Mouse (Mus musculus): ENCODE measurements around the gene Itga5.

Itga5 gene

DNA sequence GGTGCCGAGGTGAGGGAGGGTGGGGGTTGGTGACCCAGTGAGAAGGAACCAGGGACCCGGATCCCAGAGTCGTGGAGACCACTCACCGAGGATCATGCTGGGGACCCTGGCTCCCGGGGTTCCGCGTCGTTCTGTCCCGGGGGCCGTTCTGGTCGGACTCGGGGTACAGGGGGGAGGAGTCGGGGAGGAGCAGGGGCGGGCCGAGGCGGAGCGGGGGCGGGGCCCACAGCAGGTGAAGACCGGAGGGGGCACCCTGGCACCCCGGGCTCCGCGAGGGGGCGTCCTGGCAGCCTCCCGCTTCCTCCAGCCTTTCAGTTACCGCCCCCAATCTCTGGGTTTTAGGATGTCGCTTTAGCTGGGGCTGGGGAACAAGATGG lies 26.6 kb downstream of the Itga5 start, which contains the start of gene Zfp385a:
Zfp385a (minus strand) TSS at position 133 of the 377 bp plus-strand sequence.
- DNase-seq (ENCODE audit: low spot score in 2 of 2), result peak; percentile 60 to 83

DNA sequence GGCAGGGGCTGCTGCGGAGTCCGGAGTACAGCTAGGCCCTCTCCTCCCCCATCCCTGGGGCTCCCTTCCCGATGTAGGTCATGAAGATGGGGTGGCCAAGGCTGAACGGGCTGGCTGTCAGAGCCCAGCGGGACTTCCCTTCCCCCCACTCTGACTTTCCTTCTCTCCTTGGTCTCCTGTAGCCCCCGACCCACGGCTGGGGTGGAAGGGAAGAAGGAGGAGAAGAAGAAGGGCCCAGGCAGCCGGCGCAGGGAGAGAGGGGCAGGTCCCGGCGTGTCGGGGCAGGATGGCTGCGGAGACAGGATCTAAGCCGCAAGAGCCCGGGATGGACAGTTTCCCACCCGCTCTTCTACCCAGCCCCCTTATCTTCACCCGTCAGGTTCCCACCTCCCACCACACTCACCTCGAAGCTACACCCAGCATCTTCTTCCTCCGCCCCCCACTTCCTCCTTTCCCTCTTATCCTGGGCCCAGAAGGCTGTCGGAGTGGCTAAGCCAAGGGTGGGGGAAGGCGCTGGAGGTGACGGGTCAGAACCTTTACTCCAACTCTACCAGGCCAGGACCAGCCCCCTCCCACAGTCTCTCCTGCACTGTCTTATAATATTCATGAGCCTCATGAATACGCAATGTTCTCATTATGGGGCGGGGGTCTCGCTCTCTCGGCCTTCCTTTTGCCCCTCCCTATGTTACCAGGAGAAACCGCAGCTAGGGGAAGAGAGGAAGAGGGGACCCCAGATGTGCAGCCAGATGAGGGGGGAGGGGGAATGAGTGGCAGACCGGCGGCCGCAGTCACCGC lies 27.2 kb downstream of the Itga5 start:
- no peak for DNase-seq (ENCODE audit: low spot score in 2 of 2)

DNA sequence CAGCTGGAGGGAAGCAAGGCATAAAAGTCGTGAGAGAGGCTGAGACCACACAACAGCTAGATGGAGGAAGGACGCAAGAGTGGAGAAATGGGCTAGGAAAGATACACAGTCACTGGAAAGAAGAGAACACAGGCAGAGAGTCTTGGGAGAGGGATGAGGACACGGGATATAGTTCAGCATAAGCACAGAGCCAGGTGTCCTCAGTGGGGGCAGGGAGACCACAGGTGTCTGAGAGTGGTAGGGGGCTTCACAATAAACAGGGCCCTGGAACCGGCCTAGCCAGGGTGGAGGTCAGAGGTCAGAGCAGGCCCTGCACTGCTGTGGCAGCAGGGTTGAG lies 27.8 kb downstream of the Itga5 start:
- DNase-seq (ENCODE audit: low spot score in 2 of 2), result no peak

DNA sequence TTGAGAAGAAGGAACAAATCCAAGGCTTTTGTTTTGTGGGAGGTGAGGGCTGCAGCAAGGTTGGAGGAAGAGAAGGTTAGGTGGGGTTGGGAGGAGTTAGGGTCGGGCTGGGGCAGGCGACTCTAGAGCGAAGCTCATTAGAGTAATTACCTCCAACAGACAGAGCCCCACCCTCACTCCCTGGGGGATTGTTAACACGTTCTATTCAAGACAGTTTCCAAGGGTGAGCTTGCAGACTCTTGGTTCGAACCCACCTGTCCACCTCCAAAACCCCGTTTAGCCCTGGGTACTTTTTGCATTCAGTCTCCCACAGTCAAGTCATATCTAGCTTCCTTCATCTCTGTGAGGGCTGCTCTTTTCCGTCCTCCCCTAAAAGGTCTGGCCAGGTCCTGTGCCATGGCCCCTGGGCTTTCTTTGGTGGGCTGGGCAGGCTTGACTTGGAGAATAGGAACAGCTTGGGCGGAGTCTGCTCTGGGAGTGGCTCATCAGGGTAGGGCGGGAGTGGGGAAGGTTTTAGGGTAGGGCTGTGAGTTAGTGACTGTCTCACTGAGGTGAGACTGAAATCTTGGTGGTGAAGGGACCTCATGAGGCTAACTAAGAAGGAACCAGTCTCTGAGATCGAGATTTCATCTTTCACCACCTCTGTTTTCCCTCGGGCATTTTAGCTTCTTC lies 29.4 kb downstream of the Itga5 start:
- DNase-seq (ENCODE audit: low spot score in 2 of 2), result no peak

DNA sequence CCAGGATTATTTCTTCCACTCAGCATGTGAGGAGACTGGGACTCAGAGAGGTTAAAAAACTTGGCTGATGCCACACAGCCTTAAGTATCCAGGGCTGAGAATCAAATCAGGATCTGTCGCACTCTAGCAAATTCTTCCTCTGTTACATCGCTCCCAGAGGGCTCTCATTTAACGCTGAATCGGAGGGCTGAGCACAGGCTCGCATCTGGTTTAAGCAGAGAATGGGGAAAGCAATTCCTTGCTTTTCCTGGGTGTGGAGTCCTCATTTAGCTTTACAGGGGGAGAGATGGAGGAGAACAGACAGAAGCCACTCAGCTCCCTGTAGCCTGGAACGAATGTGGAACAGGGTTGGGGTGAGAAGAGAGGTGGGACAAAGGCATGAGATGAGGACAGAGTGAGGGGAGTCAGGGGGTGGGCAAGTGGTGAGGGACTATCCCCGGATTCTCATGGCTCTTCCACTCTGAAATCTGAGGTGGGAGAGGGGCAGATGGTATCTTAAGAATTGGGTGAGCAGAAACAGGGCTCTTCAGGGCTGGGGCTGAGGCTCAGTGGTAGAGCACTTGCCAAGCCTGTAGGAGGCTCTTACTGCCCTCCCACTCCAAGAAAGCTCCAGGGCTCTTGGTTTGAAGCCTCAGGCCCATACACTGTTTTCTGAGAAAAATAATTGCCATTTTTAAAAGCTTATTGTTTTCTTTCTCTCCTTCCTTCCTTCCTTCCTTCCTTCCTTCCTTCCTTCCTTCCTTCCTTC lies 30.9 kb downstream of the Itga5 start:
- no peak for DNase-seq (ENCODE audit: low spot score in 2 of 2)

DNA sequence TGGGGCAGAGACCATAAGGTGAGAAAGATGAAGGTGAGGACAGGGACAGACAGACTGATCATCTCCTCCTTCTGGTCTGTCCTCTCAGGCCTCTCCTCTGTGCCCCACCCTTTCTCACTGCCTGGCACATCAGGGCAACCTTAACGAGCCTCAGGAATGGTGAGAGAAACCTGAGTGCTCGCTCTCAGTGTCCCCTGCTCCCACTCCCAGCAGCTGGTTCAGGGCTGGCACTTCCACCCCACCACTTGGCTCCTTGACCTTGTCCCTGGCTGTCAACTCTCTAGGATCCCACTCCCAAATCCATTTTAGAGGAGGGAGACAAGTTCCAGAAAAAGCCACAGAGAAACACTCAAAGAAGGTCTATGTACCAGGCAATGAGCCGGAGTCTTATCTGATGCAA lies 31.5 kb downstream of the Itga5 start:
- no peak for DNase-seq (ENCODE audit: low spot score in 2 of 2)

DNA sequence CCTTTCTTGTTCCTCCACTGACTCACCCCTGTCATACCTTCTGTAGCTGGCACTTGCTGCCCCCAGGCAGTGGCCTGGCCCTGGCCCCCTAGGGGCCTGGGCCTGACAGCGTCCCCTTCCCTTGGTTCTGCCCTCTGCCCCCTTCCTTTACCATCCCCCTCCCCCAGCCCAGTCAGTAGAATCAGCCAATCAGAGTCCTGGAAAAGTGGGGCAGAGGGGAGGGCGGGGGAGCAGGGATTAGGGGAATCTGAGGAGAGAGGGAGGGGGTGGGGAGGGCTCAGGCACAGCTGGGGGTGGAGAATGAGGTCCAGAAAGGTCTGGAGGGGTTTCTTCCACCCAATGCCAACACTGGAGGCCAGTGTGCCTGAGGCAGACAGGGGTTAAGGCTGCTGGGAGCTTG lies 32.4 kb downstream of the Itga5 start:
- no peak for DNase-seq (ENCODE audit: low spot score in 2 of 2)

DNA sequence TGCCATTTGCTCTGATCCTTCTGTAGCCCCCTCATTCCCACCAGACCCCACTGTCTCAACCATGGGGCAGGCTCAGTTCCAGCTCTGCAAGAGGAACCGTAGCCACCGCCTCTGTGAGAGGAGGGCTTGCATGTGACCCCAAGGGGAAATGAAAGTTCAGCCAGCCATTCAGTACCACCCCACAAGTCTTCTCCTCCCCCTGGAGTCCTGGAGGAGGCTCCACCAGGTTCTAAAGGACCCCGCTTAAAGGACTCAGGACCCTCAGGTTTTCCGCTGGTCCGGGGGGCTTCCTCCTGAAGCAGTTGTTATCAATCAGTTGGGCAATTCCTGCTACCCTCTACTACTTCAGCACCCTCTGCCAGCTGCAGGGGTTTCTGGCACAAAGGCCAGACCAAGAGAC lies 32.8 kb downstream of the Itga5 start:
- no peak for DNase-seq (ENCODE audit: low spot score in 2 of 2)

DNA sequence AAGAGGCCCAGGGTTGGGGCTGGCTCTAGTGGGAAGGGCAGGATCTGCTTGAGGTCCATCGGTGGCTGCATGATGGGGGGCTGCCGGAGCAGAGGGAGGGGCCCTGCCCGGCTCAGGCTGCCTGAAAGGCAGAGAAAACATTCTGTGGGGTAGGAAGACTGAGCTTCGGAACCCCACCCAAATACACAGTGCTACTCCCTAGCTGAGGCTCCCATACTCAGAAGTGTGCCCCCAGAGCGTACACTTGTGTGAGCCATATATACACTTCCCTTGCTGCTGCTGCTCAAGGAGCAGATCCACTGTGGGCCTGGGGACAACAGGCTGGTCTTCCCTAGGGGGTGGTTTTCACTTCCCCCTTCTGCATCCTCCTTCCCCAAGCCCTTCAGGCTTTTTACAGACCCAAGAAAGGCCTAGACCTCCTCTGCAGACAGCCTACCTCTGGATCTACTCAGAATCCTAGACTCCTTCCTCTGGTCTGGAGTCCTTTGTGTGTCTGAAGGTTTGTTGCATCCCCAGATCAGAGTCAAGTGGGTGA lies 33.4 kb downstream of the Itga5 start:
- DNase-seq (ENCODE audit: low spot score in 2 of 2), result no peak

DNA sequence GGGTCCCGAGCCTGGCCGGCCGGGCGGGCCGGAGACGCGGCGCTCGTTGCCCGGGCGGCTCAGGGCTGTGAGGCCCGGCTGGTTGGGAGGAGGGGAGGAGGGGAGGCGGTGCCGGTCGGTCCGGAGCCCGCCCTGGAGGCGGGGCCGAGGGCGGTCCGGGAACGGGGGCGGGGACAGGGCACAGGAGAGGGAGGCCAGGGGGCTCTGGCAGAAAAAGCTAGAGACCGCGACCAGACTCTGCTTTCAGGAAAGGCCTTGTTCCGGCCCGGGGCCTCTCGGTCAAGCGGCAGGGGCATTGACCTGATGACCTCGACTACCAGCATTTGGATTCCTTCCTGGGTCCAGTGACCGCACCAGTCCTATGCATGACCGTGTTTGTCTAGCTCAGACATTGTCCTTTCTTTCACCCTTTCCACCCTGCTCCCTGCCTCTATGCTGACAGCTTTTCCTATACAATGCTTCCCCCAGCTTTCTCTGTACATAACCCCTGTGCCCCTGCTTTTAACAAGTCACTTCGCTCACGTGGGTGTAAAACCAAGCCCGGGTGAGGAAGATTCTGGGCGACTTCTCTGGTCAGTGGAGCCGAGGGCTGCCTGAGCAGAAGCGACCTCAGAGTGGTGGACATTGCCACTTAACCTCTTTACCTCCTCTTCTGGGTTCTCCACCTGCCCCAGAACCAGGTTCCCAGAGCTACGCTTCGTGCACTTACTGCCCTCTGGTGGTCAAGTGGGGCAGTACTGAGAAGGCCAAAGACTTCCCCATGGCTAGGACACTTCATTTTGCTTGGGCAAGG lies 42.9 kb downstream of the Itga5 start:
- peak in 1 of 2 experiments; percentile 75 for DNase-seq (ENCODE audit: low spot score in 2 of 2)

DNA sequence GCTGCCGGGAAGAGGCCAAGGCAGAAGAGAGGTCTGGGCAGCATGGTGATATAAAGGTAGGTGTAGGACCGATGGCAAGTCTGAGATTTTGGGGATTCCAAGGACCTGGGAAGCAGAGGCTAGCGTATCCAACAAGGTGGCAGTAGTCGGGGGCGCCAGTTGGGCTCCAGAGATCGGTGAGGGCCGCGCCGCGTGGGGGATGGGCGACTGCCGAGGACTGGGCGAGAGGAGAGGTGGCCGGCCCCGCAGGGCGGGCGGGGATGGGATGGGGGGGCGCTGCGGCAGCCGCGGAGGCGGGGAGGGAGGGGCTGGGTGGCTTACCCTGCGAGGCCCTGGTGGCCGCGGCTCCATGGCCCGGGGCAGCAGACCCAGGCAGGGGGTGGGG lies 43.5 kb downstream of the Itga5 start:
- DNase-seq (ENCODE audit: low spot score in 2 of 2), result no peak

DNA sequence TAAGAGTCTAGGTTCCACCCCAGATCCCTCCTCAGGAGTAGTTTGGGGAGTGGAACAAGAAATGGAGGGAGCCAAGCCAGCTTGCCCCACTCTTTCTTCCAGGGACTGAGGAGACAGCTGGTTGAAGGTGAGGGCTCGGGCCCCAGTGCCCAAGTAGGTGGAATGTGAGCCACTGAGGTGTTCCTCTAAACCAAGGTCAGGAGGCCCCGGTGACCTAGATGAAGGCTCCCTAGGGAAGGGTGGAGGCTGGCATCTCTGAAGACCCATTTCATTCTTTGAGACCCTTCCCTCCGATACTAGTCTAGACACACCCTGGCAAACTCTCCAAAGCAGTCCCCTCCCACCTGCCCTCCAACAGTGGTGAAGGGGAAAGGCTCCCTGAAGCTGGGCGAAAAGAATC lies 44.2 kb downstream of the Itga5 start:
- no peak for DNase-seq (ENCODE audit: low spot score in 2 of 2)

DNA sequence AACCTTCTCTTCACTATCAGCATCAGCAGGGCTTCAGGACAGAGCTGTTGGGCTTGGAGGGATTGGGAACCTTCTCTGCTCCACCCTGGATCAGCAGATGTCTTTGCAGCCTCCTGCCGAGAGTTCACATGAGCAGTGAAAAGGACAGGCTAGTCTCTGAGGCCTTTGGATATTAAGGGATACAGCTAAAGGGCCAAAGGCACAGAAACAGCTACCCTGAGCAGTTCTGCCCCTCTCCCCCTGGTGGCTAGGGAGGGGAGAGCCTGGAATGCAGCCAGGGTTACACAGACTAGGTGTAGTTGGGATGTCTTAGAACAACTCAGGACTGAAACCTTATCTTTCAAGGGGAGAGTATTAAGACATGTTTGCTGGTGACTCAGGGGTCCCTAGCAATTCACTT lies 45.5 kb downstream of the Itga5 start:
- DNase-seq (ENCODE audit: low spot score in 2 of 2), result no peak

DNA sequence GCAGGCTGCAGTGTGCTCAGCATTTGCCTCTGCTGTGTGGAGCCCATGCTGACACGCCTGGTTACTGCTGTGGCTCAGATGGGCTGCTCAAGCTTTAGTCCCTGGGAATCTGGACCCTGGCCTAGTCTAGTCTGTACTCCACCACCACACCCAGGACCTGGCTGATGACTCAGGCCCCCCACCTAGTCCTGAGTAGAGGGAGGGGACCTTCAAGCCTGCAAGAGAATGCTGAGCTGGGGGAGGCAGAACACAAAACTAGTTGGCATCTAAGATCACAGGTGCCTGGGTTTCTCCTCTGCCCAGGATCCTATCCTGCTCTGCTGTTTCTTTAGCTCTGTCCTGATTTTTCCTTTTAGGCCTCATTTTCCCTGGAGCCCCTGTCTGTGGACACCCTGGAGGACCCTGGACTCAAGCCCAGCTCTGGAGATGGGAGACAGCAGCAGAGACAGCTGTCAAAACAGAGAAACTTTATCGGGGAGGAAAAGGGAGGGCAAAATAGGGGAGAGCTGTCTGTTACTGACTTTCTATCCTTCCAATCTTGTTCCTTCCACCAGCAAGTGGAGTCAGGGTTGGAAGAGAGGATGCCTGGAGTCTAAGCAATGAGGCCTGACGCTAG lies 48.3 kb downstream of the Itga5 start:
- no peak for DNase-seq (ENCODE audit: low spot score in 2 of 2)

DNA sequence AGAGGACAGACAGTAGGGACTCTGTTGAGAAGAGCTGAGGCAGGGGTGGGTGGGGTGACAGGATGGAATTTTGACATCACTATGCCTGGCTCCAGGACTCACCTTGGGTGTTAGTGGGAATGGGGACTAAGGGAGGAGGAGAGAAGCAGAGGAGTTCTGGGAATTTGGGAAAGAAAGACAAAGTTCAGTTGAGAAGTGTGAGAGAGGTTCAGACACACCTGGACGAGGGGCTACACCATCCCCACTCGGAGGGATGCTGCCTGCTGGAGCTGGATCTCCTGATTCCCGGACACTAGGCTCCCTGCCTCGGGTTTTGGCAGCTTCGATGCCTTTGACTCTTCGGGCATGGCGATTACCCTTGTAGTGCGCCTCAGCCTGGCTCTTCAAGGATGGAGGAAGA lies 48.8 kb downstream of the Itga5 start:
- DNase-seq (ENCODE audit: low spot score in 2 of 2), result no peak

DNA sequence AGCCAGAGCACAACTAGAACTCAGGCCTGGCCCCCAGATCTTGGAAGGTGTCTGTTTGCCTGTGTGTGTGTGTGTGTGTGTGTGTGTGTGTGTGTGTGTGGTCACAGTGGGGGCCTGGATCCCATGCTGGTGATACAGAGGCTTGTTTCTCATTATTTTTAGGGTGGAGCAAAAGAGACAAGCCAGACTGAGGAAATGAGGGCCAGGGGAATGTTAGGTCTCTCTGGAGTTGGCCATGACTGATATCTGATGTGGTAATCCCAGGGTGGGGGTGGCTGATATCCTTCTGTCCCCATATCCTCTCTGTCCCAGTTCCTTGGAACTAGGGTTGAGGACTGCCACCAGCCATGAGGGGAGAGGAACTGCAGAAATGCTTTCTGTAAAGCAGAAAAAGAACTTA lies 49.4 kb downstream of the Itga5 start:
- no peak for DNase-seq (ENCODE audit: low spot score in 2 of 2)

DNA sequence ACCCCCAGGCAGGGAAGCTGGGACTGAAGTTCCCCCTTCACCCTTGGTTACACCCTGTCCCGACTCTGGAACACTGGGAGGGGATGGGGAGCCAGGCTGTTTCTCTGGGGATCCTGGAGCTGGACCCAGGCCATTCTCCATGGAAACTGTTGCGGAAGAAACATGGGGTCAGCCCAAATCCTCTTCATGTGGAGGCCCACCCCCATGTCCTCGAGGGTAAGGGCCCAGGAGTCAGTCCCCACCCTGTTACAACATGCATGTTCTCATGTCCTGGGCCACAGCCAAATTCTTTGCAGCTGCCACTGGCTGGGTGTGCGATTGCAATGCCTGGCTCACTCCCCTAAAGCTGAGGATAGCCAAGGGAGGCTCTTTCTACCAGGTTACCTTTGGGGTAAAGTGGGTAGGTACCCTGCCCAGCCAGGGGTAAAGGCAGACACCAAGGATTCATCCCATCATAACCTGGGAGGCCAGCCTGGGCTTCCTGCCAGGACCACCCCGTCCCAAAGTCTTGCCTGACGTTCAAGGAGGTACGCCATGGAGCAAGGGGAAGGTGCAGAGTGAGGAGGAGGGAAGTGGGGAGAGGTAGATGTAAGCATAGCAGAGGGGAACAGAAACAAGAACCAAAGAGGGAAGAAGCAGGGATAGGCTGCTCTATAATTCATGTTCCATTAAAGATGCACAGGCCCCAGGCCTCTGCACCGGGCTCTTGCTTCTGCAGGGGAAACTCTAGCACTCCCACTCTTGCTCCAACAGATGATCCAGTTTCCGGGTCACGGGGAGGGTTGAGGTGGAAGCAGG lies 50.4 kb downstream of the Itga5 start:
- no peak for DNase-seq (ENCODE audit: low spot score in 2 of 2)

DNA sequence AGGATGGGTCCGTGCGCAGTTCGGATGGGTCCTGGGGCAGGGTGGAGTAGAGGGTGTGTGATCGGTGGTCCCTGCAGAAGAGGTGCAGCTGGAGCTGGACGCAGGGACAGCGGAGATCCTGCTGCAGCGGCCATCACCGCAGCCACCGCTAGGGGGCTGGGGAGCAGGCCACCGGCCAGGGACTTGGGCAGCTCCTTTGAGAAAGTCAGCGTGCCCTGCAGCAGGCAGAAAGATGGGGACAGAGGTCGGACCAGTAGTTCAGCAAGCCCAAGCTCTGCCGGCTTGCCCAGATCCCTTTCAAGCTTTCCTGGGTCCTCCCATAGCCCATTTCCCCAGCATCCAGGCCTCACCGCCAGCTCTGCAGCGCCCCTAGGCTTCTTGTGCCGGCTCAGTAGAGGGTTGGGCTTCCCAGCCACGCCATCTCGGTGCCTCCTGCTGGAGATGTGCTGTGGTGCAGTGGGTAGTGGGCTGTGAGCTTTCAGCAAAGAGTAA lies 51.5 kb downstream of the Itga5 start:
- peak in 1 of 2 experiments; percentile 52 for DNase-seq (ENCODE audit: low spot score in 2 of 2)

DNA sequence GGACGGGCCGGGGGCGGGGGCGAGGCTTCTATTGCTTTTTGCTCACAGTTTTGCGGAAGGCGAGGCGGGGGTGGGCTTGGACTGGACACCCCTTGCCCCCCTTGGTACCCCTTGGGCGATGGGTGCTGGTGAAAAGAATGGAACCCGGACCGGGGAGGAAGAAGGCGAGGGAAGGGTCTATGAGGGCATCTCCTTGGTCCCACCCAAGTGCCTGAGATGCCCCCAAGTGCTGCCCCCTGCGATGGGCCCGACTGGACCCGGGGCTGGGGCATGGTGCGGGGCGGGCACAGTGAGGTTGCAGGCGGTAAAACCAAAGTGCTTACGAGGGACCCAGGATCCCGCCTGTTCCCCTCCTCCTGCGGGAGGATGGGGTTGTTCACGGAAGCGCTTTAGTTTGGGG lies 52.4 kb downstream of the Itga5 start:
- no peak for DNase-seq (ENCODE audit: low spot score in 2 of 2)

DNA sequence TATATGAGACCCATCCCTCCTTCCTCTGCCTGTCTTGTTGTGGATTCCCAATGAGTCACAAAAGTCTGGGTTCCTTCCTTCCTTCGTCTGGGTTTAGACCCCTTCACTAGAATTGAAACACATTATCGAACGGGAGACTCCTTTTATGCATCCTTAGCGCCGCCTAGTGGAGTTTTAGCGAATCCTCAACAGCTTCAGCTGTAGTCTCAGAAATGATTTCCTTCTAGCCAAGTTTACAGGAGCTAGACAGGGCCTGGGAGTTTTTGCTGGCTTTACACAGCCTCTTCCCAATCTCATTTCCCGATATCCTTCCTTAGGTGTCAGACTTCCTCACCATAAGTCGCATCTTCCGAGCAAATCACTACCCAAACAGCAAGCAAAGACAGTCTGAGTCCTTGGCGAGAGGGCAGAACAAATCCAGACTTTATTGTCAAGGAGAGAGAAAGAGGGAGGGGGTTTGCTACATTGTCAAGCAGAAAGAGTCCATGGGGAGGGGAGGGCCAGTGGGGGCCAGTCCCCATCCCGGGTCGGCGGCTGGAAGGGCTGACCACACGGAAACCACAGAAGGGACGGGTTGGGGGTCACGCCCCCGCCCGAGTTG lies 53.0 kb downstream of the Itga5 start:
- peak in 1 of 2 experiments; percentile 69 for DNase-seq (ENCODE audit: low spot score in 2 of 2)
